Mouse (Mus musculus) embryonic facial prominence, embryonic 11.5 days (tissue): Measurements from ENCODE around the gene Cmip. TPM values are rescaled to one million over a fixed set of nuclear protein-coding genes. Genes with fewer than 3 reads are reported as not detected.
A peak's percentile ranks its signal among the peaks of the same experiment; 100 is the strongest.

ENCODE experiments used
- ATAC-seq: fragments of 200-750 bp; cut with Nextera tagmentation; replicated peaks from 2 replicates; pipeline ENCODE4 v1.8.0; 2017; ENCODE audit warnings: low read depth; ENCODE audit not compliant: insufficient number of reproducible peaks, low FRiP score, low TSS enrichment
- DNase-seq: peaks from one replicate; pipeline ENCODE4 v3.0.0-alpha.2; 2015; ENCODE audit warnings: low spot score
- H3K27ac ChIP-seq: fragments of 300-500 bp; sonication (generic); replicated peaks from 2 replicates; pipeline ENCODE4 v1.5.1; 2014; ENCODE audit warnings: mild to moderate bottlenecking, low read depth, low read length, control low read depth
- H3K27me3 ChIP-seq: fragments of 300-500 bp; sonication (generic); 2 replicates; pipeline ENCODE4 v1.6.1; 2014; ENCODE audit warnings: mild to moderate bottlenecking, low read length, moderate library complexity, mixed read lengths; ENCODE audit not compliant: control insufficient read depth, insufficient read depth
- H3K36me3 ChIP-seq: fragments of 300-500 bp; sonication (generic); replicated peaks from 2 replicates; pipeline ENCODE4 v1.6.1; 2014; ENCODE audit warnings: low read depth, mild to moderate bottlenecking, low read length, moderate library complexity, mixed read lengths; ENCODE audit not compliant: control insufficient read depth, insufficient read depth
- H3K4me1 ChIP-seq: fragments of 300-500 bp; sonication (generic); 2 replicates; pipeline ENCODE4 v1.6.1; 2014; ENCODE audit warnings: low read length, mixed read lengths; ENCODE audit not compliant: control insufficient read depth, insufficient read depth
- H3K4me2 ChIP-seq: fragments of 300-500 bp; sonication (generic); 2 replicates; pipeline ENCODE4 v1.6.1; 2014; ENCODE audit warnings: low read depth, mild to moderate bottlenecking, control low read depth, low read length, moderate library complexity
- H3K4me3 ChIP-seq: fragments of 300-500 bp; sonication (generic); 2 replicates; pipeline ENCODE4 v1.5.1; 2014; ENCODE audit warnings: low read depth, low read length, control low read depth
- H3K9ac ChIP-seq: fragments of 300-500 bp; sonication (generic); replicated peaks from 2 replicates; pipeline ENCODE4 v1.6.1; 2014; ENCODE audit warnings: mild to moderate bottlenecking, control low read depth, low read length
- H3K9me3 ChIP-seq: fragments of 300-500 bp; sonication (generic); replicated peaks from 2 replicates; pipeline ENCODE4 v1.6.1; 2016; ENCODE audit warnings: mild to moderate bottlenecking, low read length, inconsistent platforms, mixed read lengths; ENCODE audit not compliant: control insufficient read depth
- WGBS: fragments of 180-500 bp; shearing (Covaris S2); extraction: QIAGEN DNeasy Blood & Tissue Kit; methylation state at CpG from one replicate; pipeline ENCODE4 v1.1.7; 2014; 5-methylcytosine and 5-hydroxymethylcytosine counted together
- polyA plus RNA-seq: library from polyadenylated mRNA; unstranded; fragments of >200 nt; fragmentation: Nextera tagmentation; extraction: Ambion mirVana; gene quantifications from 2 replicates; pipeline ENCODE4 v1.2.1, GENCODE M21; 2014

Cmip gene
- polyA plus RNA-seq, 1 experiment from 2014 or later: 20.4 TPM

DNA sequence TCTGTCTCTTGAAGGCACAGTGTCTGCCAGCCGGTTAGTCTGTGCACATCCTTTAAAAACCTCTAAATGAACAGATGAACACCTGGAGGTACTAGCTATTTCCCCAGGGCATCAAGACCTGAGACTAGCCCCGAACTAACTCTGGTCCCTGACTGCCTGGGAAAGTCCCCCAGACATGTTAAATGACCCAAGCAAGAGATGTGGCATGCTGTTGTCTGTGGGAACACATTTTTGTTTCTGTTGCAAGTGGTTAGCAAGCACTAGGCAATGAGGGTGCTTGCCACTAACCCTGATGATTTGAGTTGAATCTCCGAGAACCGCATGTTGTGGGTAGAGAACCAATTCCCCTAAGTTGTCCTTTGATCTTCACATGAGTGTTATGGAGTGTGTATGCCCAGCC is 215.5 kb downstream of the Cmip start:
- Histone ChIP-seq H3K27me3 (no peaks in the 10 kb centered on the region), H3K9me3 (no peaks in the 10 kb centered on the region), H3K4me1 (peaks cover 2% of the 10 kb centered on the region; the same call in 1 of the 2 replicates), H3K36me3 (no peaks in the 10 kb centered on the region), H3K4me3 (no peak overlapping the region), H3K4me2 (no peak overlapping the region), H3K27ac (no peak overlapping the region), H3K9ac (no peak overlapping the region)
- DNase-seq (no peak), ATAC-seq (no peak)
- WGBS: 78% methylated on average over 4 of the region's 4 CpGs

DNA sequence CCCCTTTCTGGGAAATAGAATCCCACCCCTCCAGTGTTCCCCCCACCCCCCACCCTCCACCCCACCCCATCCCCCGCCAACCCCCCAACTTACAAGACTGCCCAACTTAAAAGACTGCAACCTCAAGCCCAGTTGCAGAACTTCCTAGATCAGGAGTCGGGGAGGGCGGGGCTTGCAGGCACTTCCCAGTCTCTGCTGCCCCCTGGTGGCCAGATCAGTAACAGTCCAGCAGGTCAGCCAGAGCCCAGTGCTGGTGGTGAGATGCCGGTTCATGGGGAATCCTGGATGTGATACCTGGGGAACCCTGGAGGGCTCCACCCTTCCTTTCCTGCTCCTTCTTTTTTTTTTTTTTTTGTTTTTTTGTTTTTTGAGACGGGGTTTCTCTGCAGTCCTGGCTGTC is 218.1 kb downstream of the Cmip start:
- 0% methylated on average over 5 of the region's 5 CpGs for WGBS
- H3K4me3 ChIP-seq: no peak overlapping the region
- H3K36me3 ChIP-seq: no peaks in the 10 kb centered on the region
- H3K27ac ChIP-seq: no peak overlapping the region
- peak; percentile 95 for DNase-seq
- ATAC-seq: 0 out of 2 replicates have a peak, but pooled peaks have one; percentile 32
- H3K9me3 ChIP-seq: no peaks in the 10 kb centered on the region
- H3K27me3 ChIP-seq: no peaks in the 10 kb centered on the region
- no peak overlapping the region for H3K9ac ChIP-seq
- H3K4me2 ChIP-seq: no peak overlapping the region
- H3K4me1 ChIP-seq: no peaks in the 10 kb centered on the region; the same call in 1 of the 2 replicates

DNA sequence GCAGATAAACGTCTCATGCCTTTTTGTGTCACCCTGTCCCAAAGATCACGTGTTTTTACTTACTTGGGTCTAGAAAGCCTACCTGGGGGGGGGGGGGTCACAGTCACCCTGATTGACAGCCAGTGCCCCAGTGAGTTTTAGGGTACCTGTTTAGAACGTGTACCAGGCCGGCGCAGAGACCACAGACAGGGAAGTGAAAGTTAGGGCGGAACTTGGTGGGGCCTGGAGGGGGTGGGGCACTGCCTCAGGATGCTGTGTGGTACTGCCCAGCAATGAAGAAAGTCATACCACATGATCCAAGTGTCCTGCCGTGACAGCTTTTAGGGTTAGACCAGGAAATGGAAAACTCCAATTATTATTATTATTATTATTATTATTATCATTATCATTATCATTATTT is 219.0 kb downstream of the Cmip start:
- no peaks in the 10 kb centered on the region for H3K36me3 ChIP-seq
- H3K4me2 ChIP-seq: no peak overlapping the region
- no peak overlapping the region for H3K4me3 ChIP-seq
- no peaks in the 10 kb centered on the region for H3K4me1 ChIP-seq
- DNase-seq (no peak), ATAC-seq (no peak)
- H3K27me3 ChIP-seq: no peaks in the 10 kb centered on the region
- no peak overlapping the region for H3K27ac ChIP-seq
- no peak overlapping the region for H3K9ac ChIP-seq
- WGBS: 81% methylated on average over 7 of the region's 7 CpGs
- H3K9me3 ChIP-seq: no peaks in the 10 kb centered on the region

DNA sequence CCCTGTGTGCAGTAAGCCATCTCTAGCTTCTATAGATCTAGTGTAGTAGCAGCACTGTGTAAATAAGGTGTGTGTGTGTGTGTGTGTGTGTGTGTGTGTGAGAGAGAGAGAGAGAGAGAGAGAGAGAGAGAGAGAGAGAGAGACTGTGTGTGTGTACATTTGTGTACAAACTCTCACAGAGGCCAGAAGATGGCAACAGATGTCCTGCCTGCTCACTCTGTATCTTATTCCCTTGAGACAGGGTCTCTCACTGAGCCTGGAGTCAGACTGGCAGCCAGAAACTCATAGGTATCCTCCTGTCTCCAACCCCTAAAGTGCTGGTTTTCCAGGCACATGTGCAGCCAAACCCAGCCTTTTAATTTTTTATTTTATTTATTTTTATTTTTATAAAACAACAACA is 221.2 kb downstream of the Cmip start:
- no peak for ATAC-seq
- Histone ChIP-seq H3K9me3 (no peaks in the 10 kb centered on the region), H3K4me1 (no peaks in the 10 kb centered on the region), H3K27ac (no peak overlapping the region), H3K9ac (no peak overlapping the region), H3K4me3 (no peak overlapping the region), H3K4me2 (no peak overlapping the region), H3K27me3 (no peaks in the 10 kb centered on the region), H3K36me3 (no peaks in the 10 kb centered on the region)
- DNase-seq: no peak

DNA sequence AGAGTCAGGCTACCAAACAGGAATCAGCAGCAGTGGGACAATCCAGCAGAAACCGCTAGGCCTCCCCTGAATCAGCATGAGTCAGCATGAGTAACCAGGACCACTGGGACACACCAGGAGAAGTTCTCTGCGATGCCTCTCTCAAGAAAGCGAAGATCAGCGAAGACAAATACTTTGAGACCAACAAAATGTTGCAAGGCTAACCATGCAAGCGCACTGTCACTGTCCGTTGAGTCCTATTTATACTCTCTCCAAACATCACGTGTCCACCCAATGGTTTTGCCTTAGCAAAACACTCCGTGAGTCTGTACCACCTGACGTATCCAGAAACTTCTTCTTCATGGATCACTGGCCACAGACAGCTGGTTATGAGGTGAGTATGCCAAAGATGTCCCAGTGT is 223.1 kb downstream of the Cmip start:
- no peaks in the 10 kb centered on the region for H3K9me3 ChIP-seq
- ATAC-seq (no peak), DNase-seq (no peak)
- H3K27me3 ChIP-seq: no peaks in the 10 kb centered on the region
- no peaks in the 10 kb centered on the region for H3K4me1 ChIP-seq
- H3K4me2 ChIP-seq: no peak overlapping the region
- no peak overlapping the region for H3K9ac ChIP-seq
- H3K36me3 ChIP-seq: no peaks in the 10 kb centered on the region
- 92% methylated on average over 9 of the region's 9 CpGs for WGBS
- H3K4me3 ChIP-seq: no peak overlapping the region
- H3K27ac ChIP-seq: no peak overlapping the region

DNA sequence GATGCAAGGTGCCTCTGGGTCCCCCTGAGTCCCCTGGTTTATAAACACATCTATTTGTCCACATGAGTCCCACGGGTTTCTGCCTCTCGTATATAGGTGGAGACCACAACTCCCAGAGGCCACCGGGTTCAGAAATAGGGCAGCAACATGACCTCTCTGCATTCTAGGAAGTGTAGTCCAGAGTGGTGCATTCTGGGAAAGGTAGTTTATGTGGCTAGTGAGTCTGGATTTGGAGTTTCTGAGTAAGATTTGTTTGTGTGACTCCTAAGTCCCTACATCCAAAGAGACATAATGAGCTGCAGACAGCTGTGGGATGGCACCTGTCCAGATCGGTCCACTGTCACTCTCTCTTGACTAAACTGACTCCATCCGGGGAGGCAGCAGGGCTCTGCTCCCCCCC is 223.7 kb downstream of the Cmip start:
- Histone ChIP-seq H3K27ac (no peak overlapping the region), H3K9ac (no peak overlapping the region), H3K9me3 (no peaks in the 10 kb centered on the region), H3K27me3 (no peaks in the 10 kb centered on the region), H3K4me1 (no peaks in the 10 kb centered on the region), H3K36me3 (no peaks in the 10 kb centered on the region), H3K4me2 (no peak overlapping the region), H3K4me3 (no peak overlapping the region)
- WGBS: 55% methylated on average over 5 of the region's 5 CpGs
- ATAC-seq: no peak
- peak; percentile 39 for DNase-seq

DNA sequence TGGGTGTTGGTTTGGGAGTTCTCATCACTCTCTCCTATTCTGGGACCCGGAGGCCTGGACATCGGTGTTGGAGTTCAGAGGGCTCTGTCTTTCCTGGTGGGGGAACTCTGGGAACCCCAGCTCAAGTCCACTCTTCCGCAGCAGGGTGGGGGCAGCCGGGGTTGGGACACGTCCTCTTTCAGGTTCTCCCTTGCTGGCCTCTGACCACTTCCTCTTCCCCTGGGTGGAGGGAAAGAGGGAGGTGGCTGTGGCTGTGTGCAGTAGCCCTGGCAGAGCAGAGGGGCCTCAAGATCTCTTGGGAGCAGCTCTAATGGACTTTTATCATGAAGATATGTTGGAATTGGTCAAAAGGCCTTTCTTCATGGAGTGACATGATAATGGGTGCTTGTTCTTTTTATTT is 225.0 kb downstream of the Cmip start:
- Histone ChIP-seq H3K4me1 (no peaks in the 10 kb centered on the region), H3K36me3 (no peaks in the 10 kb centered on the region), H3K9ac (no peak overlapping the region), H3K9me3 (no peaks in the 10 kb centered on the region), H3K27me3 (no peaks in the 10 kb centered on the region), H3K4me2 (no peak overlapping the region), H3K27ac (no peak overlapping the region), H3K4me3 (no peak overlapping the region)
- DNase-seq (no peak), ATAC-seq (no peak)
- WGBS: 83% methylated on average over 5 of the region's 5 CpGs

DNA sequence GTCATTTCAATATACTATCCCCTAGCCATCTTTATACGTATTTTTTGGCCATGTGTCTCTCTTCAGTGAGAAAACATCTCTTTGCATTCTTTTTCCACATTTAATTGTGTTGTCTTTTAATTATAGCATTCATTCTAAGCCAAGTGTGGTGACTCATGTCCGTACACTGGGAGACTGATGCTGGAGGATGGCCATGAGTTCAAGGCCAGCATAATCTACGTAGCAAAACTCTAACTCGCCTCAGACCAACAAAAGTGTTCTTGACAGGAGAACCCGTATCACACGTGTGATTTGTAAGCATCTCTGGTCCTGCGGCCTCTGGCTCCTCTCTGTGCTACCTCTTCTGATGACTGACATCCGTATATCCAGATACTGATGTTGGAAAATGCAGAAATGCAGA is 227.9 kb downstream of the Cmip start:
- Histone ChIP-seq H3K27me3 (no peaks in the 10 kb centered on the region), H3K4me2 (no peak overlapping the region), H3K4me3 (no peak overlapping the region), H3K9ac (no peak overlapping the region), H3K36me3 (no peaks in the 10 kb centered on the region), H3K27ac (no peak overlapping the region), H3K4me1 (no peaks in the 10 kb centered on the region), H3K9me3 (no peaks in the 10 kb centered on the region)
- no peak for DNase-seq
- no peak for ATAC-seq
- 88% methylated on average over 8 of the region's 8 CpGs for WGBS
